Mouse (Mus musculus) thymus, postnatal 4 days (tissue): ENCODE data around the gene Sec22b.
A peak's percentile ranks its signal among the peaks of the same experiment; 100 is the strongest.

Source experiments
- DNase-seq: peaks from one replicate; pipeline ENCODE4 v3.0.0; 2021

Sec22b gene

GRCm38 (mm10) chr3:97900516-97901490 is at the start of gene Sec22b:
TSS of gene Sec22b (plus strand) at chr3:97901190.
- DNase-seq, result peak; percentile 86

GRCm38 (mm10) chr3:97851803-97852202 is 49.2 kb upstream of the Sec22b start:
- DNase-seq, result no peak

GRCm38 (mm10) chr3:97854575-97855384 is 46.2 kb upstream of the Sec22b start:
- DNase-seq, result no peak

- no peak for DNase-seq
These were observed 41.6 kb upstream of the Sec22b start for GRCm38 (mm10) chr3:97859400-97859799.

- no peak for DNase-seq
These were observed 40.1 kb upstream of the Sec22b start for GRCm38 (mm10) chr3:97860820-97861451.

- no peak for DNase-seq
These were observed 34.3 kb upstream of the Sec22b start for GRCm38 (mm10) chr3:97866696-97867095.

- DNase-seq, result peak; percentile 6
These were observed 33.6 kb upstream of the Sec22b start for GRCm38 (mm10) chr3:97867221-97868023.

- peak; percentile 76 for DNase-seq
These were observed 32.8 kb upstream of the Sec22b start for GRCm38 (mm10) chr3:97868024-97868689.

GRCm38 (mm10) chr3:97868733-97869132 is 32.3 kb upstream of the Sec22b start:
- DNase-seq, result no peak

GRCm38 (mm10) chr3:97869730-97870129 is 31.3 kb upstream of the Sec22b start:
- DNase-seq, result no peak

GRCm38 (mm10) chr3:97874777-97875176 is 26.2 kb upstream of the Sec22b start:
- DNase-seq, result no peak

- no peak for DNase-seq
These were observed 24.7 kb upstream of the Sec22b start for GRCm38 (mm10) chr3:97876259-97876658.

- peak; percentile 86 for DNase-seq
These were observed 21.8 kb upstream of the Sec22b start for GRCm38 (mm10) chr3:97879222-97879621.

- DNase-seq, result no peak
These were observed 19.4 kb upstream of the Sec22b start for GRCm38 (mm10) chr3:97881576-97881975.

GRCm38 (mm10) chr3:97887785-97888167 is 13.2 kb upstream of the Sec22b start:
- no peak for DNase-seq

GRCm38 (mm10) chr3:97888168-97888901 is 12.7 kb upstream of the Sec22b start, which contains the start of gene Pde4dip:
TSS of gene Pde4dip (minus strand) at chr3:97888707.
- peak; percentile 16 for DNase-seq

- no peak for DNase-seq
These were observed 10.8 kb upstream of the Sec22b start for GRCm38 (mm10) chr3:97890205-97890604.

- DNase-seq, result peak; percentile 80
These were observed 6.3 kb upstream of the Sec22b start for GRCm38 (mm10) chr3:97894695-97895094.

- no peak for DNase-seq
These were observed 2.6 kb upstream of the Sec22b start for GRCm38 (mm10) chr3:97898381-97898780.

- DNase-seq, result no peak
These were observed 596 bp downstream of the Sec22b start for GRCm38 (mm10) chr3:97901586-97901985.

- no peak for DNase-seq
These were observed 8.7 kb downstream of the Sec22b start for GRCm38 (mm10) chr3:97909737-97910136.
